Mouse (Mus musculus) adipose tissue, adult 10 weeks (tissue): Measurements from ENCODE around the gene Phc2. TPM values are rescaled to one million over a fixed set of nuclear protein-coding genes. Genes with fewer than 3 reads are reported as not detected.

Experiments used
- polyA plus RNA-seq: library from polyadenylated mRNA; stranded (reverse); fragments of 350-450 nt; fragmentation: Illumina TruSeq; extraction: RNeasy Lipid Tissue Mini Kit (QIAGEN cat#74804); gene quantifications from one replicate; pipeline ENCODE4 v1.2.3, GENCODE M21; 2014; ENCODE audit warnings: low read depth, low replicate concordance

Gene Phc2
- polyA plus RNA-seq: 57.7 TPM

GRCm38 (mm10) chr4:128654505-128655381, at the start of gene Phc2:
TSS of gene Phc2 (plus strand) at chr4:128654702.

GRCm38 (mm10) chr4:128609925-128610402, 44.5 kb upstream of the Phc2 start, which contains the start of gene Zscan20:
TSS of gene Zscan20 (minus strand) at chr4:128610098.

GRCm38 (mm10) chr4:128618246-128618911, 36.1 kb upstream of the Phc2 start, which contains the start of gene Tlr12:
TSS of gene Tlr12 (minus strand) at chr4:128618619.

GRCm38 (mm10) chr4:128755064-128755463, 100.6 kb downstream of the Phc2 start, which contains the start of gene A3galt2:
TSS of gene A3galt2 (plus strand) at chr4:128755364.

Other genes starting within 250 kb of the Phc2 start
- 2.3 TPM for gene Zscan20, start 44.6 kb upstream of the Phc2 start, polyA plus RNA-seq
- 2.3 TPM for gene Tlr12, start 36.1 kb upstream of the Phc2 start, polyA plus RNA-seq
- 0.61 TPM for gene A3galt2, start 100.7 kb downstream of the Phc2 start, polyA plus RNA-seq
- gene Zfp362, start 151.3 kb downstream of the Phc2 start, polyA plus RNA-seq: 31.1 TPM
- gene Trim62, start 228.9 kb downstream of the Phc2 start, polyA plus RNA-seq: 2.7 TPM